Mouse (Mus musculus) liver, embryonic 15.5 days (tissue): Measurements from ENCODE around the gene Paox. TPM values are rescaled to one million over a fixed set of nuclear protein-coding genes. Genes with fewer than 3 reads are reported as not detected.
A peak's percentile ranks its signal among the peaks of the same experiment; 100 is the strongest.

ENCODE experiments used
- ATAC-seq: fragments of 200-750 bp; cut with Nextera tagmentation; 2 replicates; pipeline ENCODE4 v1.8.0; 2017; ENCODE audit warnings: moderate number of reproducible peaks, mild to moderate bottlenecking, moderate library complexity; ENCODE audit not compliant: insufficient read depth
- H3K27ac ChIP-seq: fragments of 300-500 bp; sonication (generic); replicated peaks from 2 replicates; pipeline ENCODE4 v1.5.1; 2015; ENCODE audit warnings: mild to moderate bottlenecking, inconsistent platforms
- H3K27me3 ChIP-seq: fragments of 300-500 bp; sonication (generic); 2 replicates; pipeline ENCODE4 v1.6.1; 2015; ENCODE audit warnings: mild to moderate bottlenecking, inconsistent platforms
- H3K36me3 ChIP-seq: fragments of 300-500 bp; sonication (generic); replicated peaks from 2 replicates; pipeline ENCODE4 v1.6.1; 2015; ENCODE audit warnings: moderate library complexity, mild to moderate bottlenecking, inconsistent platforms
- H3K4me1 ChIP-seq: fragments of 300-500 bp; sonication (generic); replicated peaks from 2 replicates; pipeline ENCODE4 v1.6.1; 2015; ENCODE audit warnings: inconsistent platforms
- H3K4me2 ChIP-seq: fragments of 300-500 bp; sonication (generic); 2 replicates; pipeline ENCODE4 v1.6.1; 2015; ENCODE audit warnings: moderate library complexity, mild to moderate bottlenecking, inconsistent platforms
- H3K4me3 ChIP-seq: fragments of 300-500 bp; sonication (generic); replicated peaks from 2 replicates; pipeline ENCODE4 v1.5.1; 2015; ENCODE audit warnings: mild to moderate bottlenecking, inconsistent platforms
- H3K9ac ChIP-seq: fragments of 300-500 bp; sonication (generic); 2 replicates; pipeline ENCODE4 v1.6.1; 2015; ENCODE audit warnings: moderate library complexity, mild to moderate bottlenecking, inconsistent platforms
- H3K9me3 ChIP-seq: fragments of 300-500 bp; sonication (generic); replicated peaks from 2 replicates; pipeline ENCODE4 v1.6.1; 2016; ENCODE audit warnings: inconsistent platforms
- WGBS: fragments of 180-500 bp; shearing (Covaris S2); methylation state at CpG from one replicate; pipeline ENCODE4 v1.1.7; 2015; ENCODE audit warnings: mixed read lengths; ENCODE audit not compliant: insufficient replicate concordance; 5-methylcytosine and 5-hydroxymethylcytosine counted together
- polyA plus RNA-seq: library from polyadenylated mRNA; unstranded; fragments of >200 nt; fragmentation: Nextera tagmentation; extraction: Ambion mirVana; gene quantifications from 2 replicates; pipeline ENCODE4 v1.2.1, GENCODE M21; 2015

Gene Paox
- polyA plus RNA-seq, result 10.1 and 11.0 TPM in 2 replicates

- WGBS, result under 1% methylated on average over 23 of the region's 23 CpGs
Observed at GRCm38 (mm10) chr7:140115583-140116328, at the start of gene Paox. Gene Paox (plus strand): TSS chr7:140115799.

GRCm38 (mm10) chr7:140067397-140067796 is 48.2 kb upstream of the Paox start:
- ATAC-seq, result no peak

More at GRCm38 (mm10) chr7:140115583-140116328, at the start of gene Paox:
- Histone ChIP-seq H3K9ac (peak within 1 kb of the TSS; percentile 62), H3K4me3 (peak within 1 kb of the TSS; percentile 68), H3K36me3 (peaks cover 18% of the 10 kb centered on the region), H3K4me2 (peak within 1 kb of the TSS; percentile 89), H3K4me1 (peaks cover 21% of the 10 kb centered on the region), H3K27ac (peak within 1 kb of the TSS; percentile 82), H3K9me3 (no peaks in the 10 kb centered on the region), H3K27me3 (no peaks in the 10 kb centered on the region)
- peak; percentile 67 for ATAC-seq

GRCm38 (mm10) chr7:140070042-140070711 is 45.4 kb upstream of the Paox start:
- Histone ChIP-seq H3K4me1 (no peaks in the 10 kb centered on the region), H3K9ac (no peak overlapping the region), H3K9me3 (no peaks in the 10 kb centered on the region), H3K36me3 (no peaks in the 10 kb centered on the region), H3K27ac (no peak overlapping the region), H3K4me3 (peak overlapping the region; percentile 29), H3K4me2 (peak overlapping the region; percentile 50), H3K27me3 (peaks cover 32% of the 10 kb centered on the region)
- 27% methylated on average over 39 of the region's 39 CpGs for WGBS
- ATAC-seq, result no peak

More at GRCm38 (mm10) chr7:140067397-140067796, 48.2 kb upstream of the Paox start:
- WGBS, result 38% methylated on average over 6 of the region's 6 CpGs
- H3K9me3 ChIP-seq, result no peaks in the 10 kb centered on the region
- no peak overlapping the region for H3K9ac ChIP-seq
- H3K4me2 ChIP-seq, result no peak overlapping the region
- H3K27ac ChIP-seq, result no peak overlapping the region
- H3K27me3 ChIP-seq, result peaks cover 54% of the 10 kb centered on the region
- H3K4me1 ChIP-seq, result no peaks in the 10 kb centered on the region
- H3K36me3 ChIP-seq, result no peaks in the 10 kb centered on the region
- no peak overlapping the region for H3K4me3 ChIP-seq

- 50% methylated on average over 6 of the region's 6 CpGs for WGBS
- Histone ChIP-seq H3K36me3 (no peaks in the 10 kb centered on the region), H3K9ac (no peak overlapping the region), H3K9me3 (no peaks in the 10 kb centered on the region), H3K4me1 (no peaks in the 10 kb centered on the region), H3K27ac (no peak overlapping the region), H3K27me3 (peaks cover 43% of the 10 kb centered on the region), H3K4me2 (no peak overlapping the region), H3K4me3 (no peak overlapping the region)
- ATAC-seq, result no peak
Observed at GRCm38 (mm10) chr7:140077698-140078097, 37.9 kb upstream of the Paox start.

- peaks cover 46% of the 10 kb centered on the region for H3K27me3 ChIP-seq
- H3K27ac ChIP-seq, result no peak overlapping the region
- no peaks in the 10 kb centered on the region for H3K4me1 ChIP-seq
- no peak for ATAC-seq
- H3K9ac ChIP-seq, result no peak overlapping the region
- no peak overlapping the region for H3K4me3 ChIP-seq
- no peak overlapping the region for H3K4me2 ChIP-seq
- H3K36me3 ChIP-seq, result no peaks in the 10 kb centered on the region
- WGBS, result 5% methylated on average over 5 of the region's 5 CpGs
- H3K9me3 ChIP-seq, result no peaks in the 10 kb centered on the region
Observed at GRCm38 (mm10) chr7:140078711-140079110, 36.9 kb upstream of the Paox start.

GRCm38 (mm10) chr7:140080503-140081156 is 35.0 kb upstream of the Paox start:
- Histone ChIP-seq H3K4me3 (no peak overlapping the region), H3K27me3 (peaks cover 48% of the 10 kb centered on the region), H3K36me3 (no peaks in the 10 kb centered on the region), H3K9me3 (no peaks in the 10 kb centered on the region), H3K4me2 (no peak overlapping the region), H3K4me1 (no peaks in the 10 kb centered on the region), H3K27ac (no peak overlapping the region), H3K9ac (no peak overlapping the region)
- no peak for ATAC-seq
- 6% methylated on average over 24 of the region's 24 CpGs for WGBS

- no peaks in the 10 kb centered on the region for H3K4me1 ChIP-seq
- no peak overlapping the region for H3K4me2 ChIP-seq
- H3K9me3 ChIP-seq, result no peaks in the 10 kb centered on the region
- no peaks in the 10 kb centered on the region for H3K36me3 ChIP-seq
- peaks cover 48% of the 10 kb centered on the region for H3K27me3 ChIP-seq
- no peak overlapping the region for H3K9ac ChIP-seq
- ATAC-seq, result no peak
- 21% methylated on average over 20 of the region's 20 CpGs for WGBS
- no peak overlapping the region for H3K4me3 ChIP-seq
- no peak overlapping the region for H3K27ac ChIP-seq
Observed at GRCm38 (mm10) chr7:140081408-140082241, 34.0 kb upstream of the Paox start.

- Histone ChIP-seq H3K9ac (no peak within 1 kb of the TSS), H3K27ac (no peak within 1 kb of the TSS), H3K27me3 (peaks cover 48% of the 10 kb centered on the region), H3K36me3 (no peaks in the 10 kb centered on the region), H3K4me1 (no peaks in the 10 kb centered on the region), H3K4me3 (no peak within 1 kb of the TSS), H3K4me2 (no peak within 1 kb of the TSS), H3K9me3 (no peaks in the 10 kb centered on the region)
- ATAC-seq, result no peak
- 5% methylated on average over 18 of the region's 18 CpGs for WGBS
Observed at GRCm38 (mm10) chr7:140082242-140082678, 33.3 kb upstream of the Paox start, which contains the start of gene Caly. Gene Caly (minus strand): TSS chr7:140082548.

- Histone ChIP-seq H3K27me3 (no peaks in the 10 kb centered on the region), H3K4me2 (no peak overlapping the region), H3K9me3 (no peaks in the 10 kb centered on the region), H3K36me3 (no peaks in the 10 kb centered on the region), H3K4me3 (no peak overlapping the region), H3K27ac (no peak overlapping the region), H3K4me1 (no peaks in the 10 kb centered on the region), H3K9ac (no peak overlapping the region)
- ATAC-seq, result no peak
- WGBS, result 74% methylated on average over 10 of the region's 10 CpGs
Observed at GRCm38 (mm10) chr7:140090601-140091000, 25.0 kb upstream of the Paox start.

GRCm38 (mm10) chr7:140092924-140093528 is 22.6 kb upstream of the Paox start, which contains the start of gene Prap1:
Gene Prap1 (plus strand): TSS chr7:140093395.
- ATAC-seq, result no peak
- Histone ChIP-seq H3K27ac (no peak within 1 kb of the TSS), H3K4me2 (no peak within 1 kb of the TSS), H3K27me3 (no peaks in the 10 kb centered on the region), H3K9ac (no peak within 1 kb of the TSS), H3K4me3 (no peak within 1 kb of the TSS), H3K4me1 (no peaks in the 10 kb centered on the region), H3K36me3 (no peaks in the 10 kb centered on the region), H3K9me3 (no peaks in the 10 kb centered on the region)
- 58% methylated on average over 5 of the region's 5 CpGs for WGBS
